Mouse (Mus musculus) limb, embryonic 15.5 days (tissue): Measurements from ENCODE around the gene Baiap3. TPM values are rescaled to one million over a fixed set of nuclear protein-coding genes. Genes with fewer than 3 reads are reported as not detected.

Source experiments
- ATAC-seq: fragments of 200-750 bp; cut with Nextera tagmentation; 2 replicates; pipeline ENCODE4 v1.8.0; 2017; ENCODE audit warnings: low read depth, moderate TSS enrichment; ENCODE audit not compliant: insufficient number of reproducible peaks, low FRiP score, low TSS enrichment
- H3K27ac ChIP-seq: fragments of 300-500 bp; sonication (generic); 2 replicates; pipeline ENCODE4 v1.5.1; 2015; ENCODE audit warnings: moderate library complexity, mild to moderate bottlenecking, inconsistent platforms
- H3K27me3 ChIP-seq: fragments of 300-500 bp; sonication (generic); 2 replicates; pipeline ENCODE4 v1.6.1; 2015; ENCODE audit warnings: inconsistent platforms
- H3K36me3 ChIP-seq: fragments of 300-500 bp; sonication (generic); 2 replicates; pipeline ENCODE4 v1.6.1; 2015; ENCODE audit warnings: inconsistent platforms
- H3K4me1 ChIP-seq: fragments of 300-500 bp; sonication (generic); 2 replicates; pipeline ENCODE4 v1.6.1; 2015; ENCODE audit warnings: inconsistent platforms
- H3K4me2 ChIP-seq: fragments of 300-500 bp; sonication (generic); 2 replicates; pipeline ENCODE4 v1.6.1; 2015; ENCODE audit warnings: mild to moderate bottlenecking, inconsistent platforms
- H3K4me3 ChIP-seq: fragments of 300-500 bp; sonication (generic); 2 replicates; pipeline ENCODE4 v1.5.1; 2015; ENCODE audit warnings: mild to moderate bottlenecking, inconsistent platforms
- H3K9ac ChIP-seq: fragments of 300-500 bp; sonication (generic); 2 replicates; pipeline ENCODE4 v1.6.1; 2015; ENCODE audit warnings: inconsistent platforms
- H3K9me3 ChIP-seq: fragments of 300-500 bp; sonication (generic); 2 replicates; pipeline ENCODE4 v1.6.1; 2016; ENCODE audit warnings: inconsistent platforms
- WGBS: fragments of 180-500 bp; shearing (Covaris S2); methylation state at CpG from one replicate; pipeline ENCODE4 v1.1.7; 2015; 5-methylcytosine and 5-hydroxymethylcytosine counted together
- polyA plus RNA-seq: library from polyadenylated mRNA; unstranded; fragments of >200 nt; fragmentation: Nextera tagmentation; extraction: Ambion mirVana; gene quantifications from 2 replicates; pipeline ENCODE4 v1.2.1, GENCODE M21; 2015

Gene Baiap3
- polyA plus RNA-seq, 1 experiment from 2014 or later = 0.46 TPM

DNA sequence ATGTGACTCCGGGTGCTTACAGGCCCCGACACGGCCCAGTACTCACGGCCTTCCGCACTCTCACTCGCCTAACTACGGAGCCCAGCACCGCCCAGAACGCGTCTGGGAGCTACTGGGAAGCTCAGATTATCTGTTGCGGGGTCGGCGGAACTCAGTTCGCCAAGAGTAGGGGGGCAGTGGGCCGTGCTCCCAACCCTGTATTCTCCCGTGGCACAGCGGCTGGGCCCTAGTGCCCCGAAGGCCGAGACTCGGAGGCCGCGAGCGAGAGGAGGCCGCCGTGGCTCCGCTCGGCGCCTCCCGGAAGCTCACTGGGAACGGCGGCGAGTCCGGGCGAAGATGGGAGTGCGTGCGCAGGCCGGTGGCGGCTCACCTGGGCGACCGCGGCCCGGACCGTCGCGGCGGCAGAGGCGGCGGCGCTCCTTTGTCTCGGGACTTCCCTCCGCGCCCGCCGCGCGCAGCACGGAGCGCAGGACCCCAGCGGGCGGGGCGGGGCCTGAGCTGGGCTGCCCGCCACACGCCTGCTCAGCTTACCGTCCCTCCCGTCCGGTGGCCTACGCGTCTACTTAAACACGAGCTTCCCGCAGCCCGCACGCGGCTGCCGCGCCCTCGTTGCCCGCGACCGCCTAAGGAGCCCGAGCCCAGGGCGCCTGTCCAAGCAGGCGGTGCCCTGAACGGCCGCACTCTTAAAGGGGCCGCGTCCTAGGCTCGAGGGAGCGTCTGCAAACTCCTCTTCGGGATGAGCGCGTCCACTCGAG is 17.0 kb upstream of the Baiap3 start:
- ATAC-seq = peak; percentile 90
- WGBS = under 1% methylated on average over 90 of the region's 92 CpGs
- no peaks in the 10 kb centered on the region for H3K27me3 ChIP-seq
- peaks cover 33% of the 10 kb centered on the region for H3K4me1 ChIP-seq
- H3K9me3 ChIP-seq = no peaks in the 10 kb centered on the region
- H3K9ac ChIP-seq = peak overlapping the region; percentile 99
- H3K27ac ChIP-seq = peak overlapping the region; percentile 99
- H3K4me2 ChIP-seq = peak overlapping the region; percentile 82
- peak overlapping the region; percentile 94 for H3K4me3 ChIP-seq
- peaks cover 18% of the 10 kb centered on the region for H3K36me3 ChIP-seq

GRCm38 (mm10) chr17:25272326-25272725 is 16.2 kb upstream of the Baiap3 start:
- under 1% methylated on average over 10 of the region's 10 CpGs for WGBS
- Histone ChIP-seq H3K4me3 (peak overlapping the region; percentile 94), H3K9me3 (no peaks in the 10 kb centered on the region), H3K4me2 (peak overlapping the region; percentile 82), H3K4me1 (peaks cover 33% of the 10 kb centered on the region), H3K36me3 (peaks cover 26% of the 10 kb centered on the region), H3K27me3 (no peaks in the 10 kb centered on the region), H3K27ac (peak overlapping the region; percentile 99), H3K9ac (peak overlapping the region; percentile 99)
- no peak for ATAC-seq

GRCm38 (mm10) chr17:25270795-25271335 is 14.7 kb upstream of the Baiap3 start:
- H3K36me3 ChIP-seq = peaks cover 41% of the 10 kb centered on the region
- 77% methylated on average over 2 of the region's 2 CpGs for WGBS
- peak overlapping the region; percentile 94 for H3K4me3 ChIP-seq
- no peak overlapping the region for H3K27ac ChIP-seq
- H3K27me3 ChIP-seq = no peaks in the 10 kb centered on the region
- no peaks in the 10 kb centered on the region for H3K9me3 ChIP-seq
- H3K4me1 ChIP-seq = peaks cover 33% of the 10 kb centered on the region
- no peak for ATAC-seq
- H3K9ac ChIP-seq = no peak overlapping the region
- H3K4me2 ChIP-seq = peak overlapping the region; percentile 82

- no peak for ATAC-seq
Measured at GRCm38 (mm10) chr17:25264453-25264852, 8.3 kb upstream of the Baiap3 start.

GRCm38 (mm10) chr17:25257804-25258261 is 1.7 kb upstream of the Baiap3 start:
- ATAC-seq = no peak
- no peak overlapping the region for H3K4me2 ChIP-seq
- H3K9me3 ChIP-seq = no peaks in the 10 kb centered on the region
- 54% methylated on average over 6 of the region's 6 CpGs for WGBS
- H3K27ac ChIP-seq = no peak overlapping the region
- H3K27me3 ChIP-seq = peaks cover 38% of the 10 kb centered on the region
- no peak overlapping the region for H3K9ac ChIP-seq
- peaks cover 15% of the 10 kb centered on the region for H3K4me1 ChIP-seq
- no peak overlapping the region for H3K4me3 ChIP-seq
- peaks cover 28% of the 10 kb centered on the region for H3K36me3 ChIP-seq

More at GRCm38 (mm10) chr17:25264453-25264852, 8.3 kb upstream of the Baiap3 start:
- H3K9me3 ChIP-seq = no peaks in the 10 kb centered on the region
- H3K4me1 ChIP-seq = peaks cover 2% of the 10 kb centered on the region; the same call in 1 of the 2 replicates
- H3K4me3 ChIP-seq = no peak overlapping the region
- peaks cover 79% of the 10 kb centered on the region for H3K36me3 ChIP-seq
- H3K27ac ChIP-seq = no peak overlapping the region
- H3K27me3 ChIP-seq = no peaks in the 10 kb centered on the region
- WGBS = 82% methylated on average over 3 of the region's 3 CpGs
- no peak overlapping the region for H3K9ac ChIP-seq
- H3K4me2 ChIP-seq = no peak overlapping the region

DNA sequence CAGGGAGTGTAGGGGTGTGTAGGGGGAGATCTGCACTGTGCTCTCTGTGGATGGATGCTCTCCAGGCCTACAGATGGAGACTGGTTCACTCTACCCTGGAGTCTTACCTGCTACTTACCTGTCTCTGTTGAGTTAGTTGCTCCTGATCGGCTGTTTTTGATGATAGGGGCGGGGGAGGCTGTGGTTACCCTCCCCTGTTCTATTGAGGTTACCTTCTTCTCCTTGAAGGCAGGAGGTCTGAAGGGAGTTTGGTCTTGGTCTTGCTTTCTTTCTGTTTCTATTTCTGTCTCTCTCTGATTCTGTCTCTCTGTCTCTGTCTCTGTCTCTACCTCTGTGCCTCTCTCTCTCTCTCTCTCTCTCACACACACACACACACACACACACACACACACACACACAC is 1.1 kb downstream of the Baiap3 start:
- WGBS = 67% methylated on average over 2 of the region's 2 CpGs
- Histone ChIP-seq H3K4me2 (no peak overlapping the region), H3K9ac (no peak overlapping the region), H3K4me3 (no peak overlapping the region), H3K27ac (no peak overlapping the region), H3K4me1 (peaks cover 15% of the 10 kb centered on the region), H3K36me3 (peaks cover 20% of the 10 kb centered on the region), H3K9me3 (no peaks in the 10 kb centered on the region), H3K27me3 (peaks cover 59% of the 10 kb centered on the region)
- no peak for ATAC-seq

- H3K9me3 ChIP-seq = no peaks in the 10 kb centered on the region
- H3K27me3 ChIP-seq = peaks cover 60% of the 10 kb centered on the region
- H3K27ac ChIP-seq = no peak overlapping the region
- no peak for ATAC-seq
- H3K36me3 ChIP-seq = peaks cover 8% of the 10 kb centered on the region
- no peak overlapping the region for H3K9ac ChIP-seq
- no peak overlapping the region for H3K4me2 ChIP-seq
- no peak overlapping the region for H3K4me3 ChIP-seq
- H3K4me1 ChIP-seq = peaks cover 15% of the 10 kb centered on the region
- WGBS = 33% methylated on average over 10 of the region's 10 CpGs
Measured at GRCm38 (mm10) chr17:25253760-25254159, 2.4 kb downstream of the Baiap3 start.

- Histone ChIP-seq H3K9ac (no peak overlapping the region), H3K27me3 (peaks cover 60% of the 10 kb centered on the region), H3K36me3 (no peaks in the 10 kb centered on the region), H3K27ac (no peak overlapping the region), H3K4me1 (peaks cover 15% of the 10 kb centered on the region), H3K9me3 (no peaks in the 10 kb centered on the region), H3K4me3 (no peak overlapping the region), H3K4me2 (no peak overlapping the region)
- 48% methylated on average over 3 of the region's 3 CpGs for WGBS
- no peak for ATAC-seq
Measured at GRCm38 (mm10) chr17:25252643-25253042, 3.5 kb downstream of the Baiap3 start.

- no peak for ATAC-seq
- Histone ChIP-seq H3K27me3 (peaks cover 46% of the 10 kb centered on the region), H3K4me2 (no peak overlapping the region), H3K36me3 (no peaks in the 10 kb centered on the region), H3K4me3 (no peak overlapping the region), H3K27ac (no peak overlapping the region), H3K4me1 (peaks cover 4% of the 10 kb centered on the region; the same call in 1 of the 2 replicates), H3K9me3 (no peaks in the 10 kb centered on the region), H3K9ac (no peak overlapping the region)
- WGBS = 77% methylated on average over 8 of the region's 8 CpGs
Measured at GRCm38 (mm10) chr17:25250181-25250835, 5.9 kb downstream of the Baiap3 start.

DNA sequence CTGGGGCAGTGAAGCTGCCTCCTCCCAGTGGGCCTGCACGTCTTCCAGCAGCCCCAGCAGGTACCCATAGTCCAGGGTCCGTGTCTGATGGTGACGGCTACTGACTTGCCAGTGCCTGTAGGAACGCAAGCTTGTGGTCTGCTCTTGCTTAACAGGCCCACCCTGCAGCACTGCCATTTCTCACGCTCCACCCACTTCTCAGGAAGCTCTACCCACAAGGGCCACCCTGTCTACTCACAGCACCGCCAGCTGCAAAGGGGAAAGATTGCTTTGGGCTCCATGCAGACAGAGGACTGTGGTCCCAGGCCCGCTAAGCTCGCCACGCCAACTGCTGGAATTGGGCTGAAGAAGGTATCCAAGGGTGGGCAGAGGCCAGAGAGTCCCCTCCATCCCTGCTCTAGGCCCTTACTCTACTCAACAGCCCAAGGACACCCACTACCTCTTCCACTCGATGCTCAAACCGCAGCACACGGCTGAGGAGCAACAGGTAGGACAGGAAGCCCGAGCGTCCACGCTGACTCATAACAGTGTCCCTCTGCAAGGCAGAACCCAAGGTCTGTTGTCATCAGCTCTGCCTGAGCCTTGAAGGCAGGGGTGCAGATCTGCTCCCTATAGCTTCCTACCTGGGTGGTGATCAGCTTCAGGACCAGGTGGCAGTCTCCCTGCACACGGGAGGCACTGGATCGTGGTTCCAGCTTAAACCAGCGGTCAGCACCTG is 8.0 kb downstream of the Baiap3 start:
- no peak overlapping the region for H3K4me3 ChIP-seq
- no peak overlapping the region for H3K27ac ChIP-seq
- H3K9me3 ChIP-seq = no peaks in the 10 kb centered on the region
- WGBS = 76% methylated on average over 18 of the region's 18 CpGs
- peaks cover 4% of the 10 kb centered on the region; the same call in 1 of the 2 replicates for H3K4me1 ChIP-seq
- no peak for ATAC-seq
- peaks cover 26% of the 10 kb centered on the region; the same call in 1 of the 2 replicates for H3K27me3 ChIP-seq
- peaks cover 15% of the 10 kb centered on the region for H3K36me3 ChIP-seq
- no peak overlapping the region for H3K4me2 ChIP-seq
- H3K9ac ChIP-seq = no peak overlapping the region

GRCm38 (mm10) chr17:25244239-25244638 is 11.9 kb downstream of the Baiap3 start:
- Histone ChIP-seq H3K9ac (no peak overlapping the region), H3K27me3 (no peaks in the 10 kb centered on the region), H3K4me2 (no peak overlapping the region), H3K9me3 (no peaks in the 10 kb centered on the region), H3K36me3 (peaks cover 23% of the 10 kb centered on the region), H3K4me3 (no peak overlapping the region), H3K4me1 (peaks cover 22% of the 10 kb centered on the region), H3K27ac (no peak overlapping the region)
- WGBS = 72% methylated on average over 16 of the region's 16 CpGs
- no peak for ATAC-seq
